Mouse (Mus musculus): ENCODE measurements around the gene Pclaf.
A peak's percentile ranks its signal among the peaks of the same experiment; 100 is the strongest.

GRCm38 (mm10) chr9:65891126-65891525, 1.1 kb downstream of the Pclaf start:
- TF ChIP-seq EP300 (IDR thresholded peaks at IDR 0.05; ENCODE audit: low read length) (no peak), GABPA (IDR thresholded peaks at IDR 0.05; ENCODE audit: insufficient replicate concordance, low read depth, low read length) (no peak), CHD2 (IDR thresholded peaks at IDR 0.05; ENCODE audit: low read length) (no peak), HCFC1 (IDR thresholded peaks at IDR 0.05; ENCODE audit: low read depth, low read length) (no peak), JUN (IDR thresholded peaks at IDR 0.05; ENCODE audit: insufficient read depth, low read depth, low read length) (no peak), CTCF (conservative IDR thresholded peaks at IDR 0.05 in 1 of 2, IDR thresholded peaks at IDR 0.05 in 1 of 2; ENCODE audit: low read depth in 2 of 2, low read length in 2 of 2) (no peak), MAFK (IDR thresholded peaks at IDR 0.05; ENCODE audit: insufficient replicate concordance, low read length) (no peak), TCF12 (IDR thresholded peaks at IDR 0.05; ENCODE audit: low read depth, low read length) (no peak), POLR2A (IDR thresholded peaks at IDR 0.05; ENCODE audit: low read depth, low read length) (0 out of 2 replicates have a peak, but pooled peaks have one; percentile 17), RAD21 (IDR thresholded peaks at IDR 0.05; ENCODE audit: low read depth, low read length) (no peak), ZC3H11A (IDR thresholded peaks at IDR 0.05; ENCODE audit: low read depth, low read length) (no peak), CHD1 (IDR thresholded peaks at IDR 0.05; ENCODE audit: low read depth, low read length) (no peak), IRF4 (IDR thresholded peaks at IDR 0.05; ENCODE audit: low read depth, low read length) (no peak), ELF1 (IDR thresholded peaks at IDR 0.05; ENCODE audit: low read depth, low read length) (no peak)
